Mouse (Mus musculus) midbrain, embryonic 16.5 days (tissue): ENCODE data around the gene Gm20388. TPM values are rescaled to one million over a fixed set of nuclear protein-coding genes. Genes with fewer than 3 reads are reported as not detected.
"Not testable (repeated sequence)": the region's sequence is repeated elsewhere in the genome, so short reads cannot be mapped to it uniquely, and the experiment has no call there.

Experiments used
- ATAC-seq: fragments of 200-750 bp; cut with Nextera tagmentation; 2 replicates; pipeline ENCODE4 v1.8.0; 2017; ENCODE audit warnings: moderate TSS enrichment
- H3K27ac ChIP-seq: fragments of 300-500 bp; sonication (generic); 2 replicates; pipeline ENCODE4 v1.5.1; 2014; ENCODE audit warnings: mild to moderate bottlenecking, low read length, mixed read lengths
- H3K27me3 ChIP-seq: fragments of 300-500 bp; sonication (generic); 2 replicates; pipeline ENCODE4 v1.6.1; 2014; ENCODE audit warnings: low read depth, low read length, mixed read lengths; ENCODE audit not compliant: control insufficient read depth, insufficient read depth
- H3K36me3 ChIP-seq: fragments of 300-500 bp; sonication (generic); 2 replicates; pipeline ENCODE4 v1.6.1; 2014; ENCODE audit warnings: mild to moderate bottlenecking, low read length, moderate library complexity, mixed read lengths; ENCODE audit not compliant: control insufficient read depth, insufficient read depth
- H3K4me1 ChIP-seq: fragments of 300-500 bp; sonication (generic); 2 replicates; pipeline ENCODE4 v1.6.1; 2014; ENCODE audit warnings: mild to moderate bottlenecking, low read length, mixed read lengths; ENCODE audit not compliant: control insufficient read depth, insufficient read depth
- H3K4me2 ChIP-seq: fragments of 300-500 bp; sonication (generic); 2 replicates; pipeline ENCODE4 v1.6.1; 2014; ENCODE audit warnings: mild to moderate bottlenecking, low read length, mixed read lengths
- H3K4me3 ChIP-seq: fragments of 300-500 bp; sonication (generic); 2 replicates; pipeline ENCODE4 v1.5.1; 2014; ENCODE audit warnings: low read depth, mild to moderate bottlenecking, low read length, moderate library complexity, mixed read lengths
- H3K9ac ChIP-seq: fragments of 300-500 bp; sonication (generic); 2 replicates; pipeline ENCODE4 v1.6.1; 2014; ENCODE audit warnings: low read depth, low read length, mixed read lengths
- H3K9me3 ChIP-seq: fragments of 300-500 bp; sonication (generic); replicated peaks from 2 replicates; pipeline ENCODE4 v1.6.1; 2014; ENCODE audit warnings: mild to moderate bottlenecking, low read length, mixed read lengths; ENCODE audit not compliant: control insufficient read depth, poor library complexity, severe bottlenecking
- WGBS: fragments of 180-500 bp; shearing (Covaris S2); extraction: QIAGEN DNeasy Blood & Tissue Kit; methylation state at CpG from one replicate; pipeline ENCODE4 v1.1.7; 2014; 5-methylcytosine and 5-hydroxymethylcytosine counted together
- polyA plus RNA-seq: library from polyadenylated mRNA; unstranded; fragments of >200 nt; fragmentation: Nextera tagmentation; extraction: Ambion mirVana; gene quantifications from 2 replicates; pipeline ENCODE4 v1.2.1, GENCODE M21; 2015

Gm20388 gene
- polyA plus RNA-seq, 1 experiment from 2014 or later: 7.5 TPM

- ATAC-seq, H3K9me3 ChIP-seq, H3K4me2 ChIP-seq, H3K27ac ChIP-seq, H3K4me1 ChIP-seq, H3K9ac ChIP-seq, H3K36me3 ChIP-seq, H3K4me3 ChIP-seq: not testable (repeated sequence)
- no CpG with 5 or more reads among the region's 39 CpGs for WGBS
- H3K27me3 ChIP-seq: peaks cover 18% of the 10 kb centered on the region
Observed at GRCm38 (mm10) chr8:123623523-123623922, 3712.9 kb downstream of the Gm20388 start.

- no peak for ATAC-seq
- H3K27me3 ChIP-seq: peaks cover 18% of the 10 kb centered on the region
- H3K27ac ChIP-seq: no peak overlapping the region
- no peaks in the 10 kb centered on the region for H3K9me3 ChIP-seq
- H3K4me3 ChIP-seq: no peak overlapping the region
- WGBS: 56% methylated on average over 5 of the region's 5 CpGs
- H3K4me1 ChIP-seq: peaks cover 9% of the 10 kb centered on the region
- H3K9ac ChIP-seq: no peak overlapping the region
- H3K36me3 ChIP-seq: no peaks in the 10 kb centered on the region
- no peak overlapping the region for H3K4me2 ChIP-seq
Observed at GRCm38 (mm10) chr8:123624274-123624673, 3713.6 kb downstream of the Gm20388 start.

GRCm38 (mm10) chr8:123624702-123625101 lies 3714.1 kb downstream of the Gm20388 start:
- Histone ChIP-seq H3K4me2 (no peak overlapping the region), H3K9ac (no peak overlapping the region), H3K4me1 (peaks cover 10% of the 10 kb centered on the region), H3K36me3 (no peaks in the 10 kb centered on the region), H3K9me3 (no peaks in the 10 kb centered on the region), H3K4me3 (no peak overlapping the region), H3K27ac (no peak overlapping the region), H3K27me3 (peaks cover 18% of the 10 kb centered on the region)
- ATAC-seq: no peak
- 41% methylated on average over 1 of the region's 1 CpGs for WGBS

- peaks cover 18% of the 10 kb centered on the region for H3K27me3 ChIP-seq
Observed at GRCm38 (mm10) chr8:123625717-123626116, 3715.1 kb downstream of the Gm20388 start.

GRCm38 (mm10) chr8:123627410-123628147 lies 3716.9 kb downstream of the Gm20388 start:
- Histone ChIP-seq H3K4me3 (no peak overlapping the region), H3K4me2 (no peak overlapping the region), H3K27me3 (peaks cover 18% of the 10 kb centered on the region), H3K9ac (no peak overlapping the region), H3K36me3 (no peaks in the 10 kb centered on the region), H3K4me1 (peaks cover 10% of the 10 kb centered on the region), H3K9me3 (no peaks in the 10 kb centered on the region), H3K27ac (no peak overlapping the region)
- ATAC-seq: no peak
- WGBS: 64% methylated on average over 6 of the region's 6 CpGs

More at GRCm38 (mm10) chr8:123625717-123626116, 3715.1 kb downstream of the Gm20388 start:
- H3K9me3 ChIP-seq: no peaks in the 10 kb centered on the region
- H3K4me1 ChIP-seq: peaks cover 10% of the 10 kb centered on the region
- H3K4me3 ChIP-seq: no peak overlapping the region
- no peak overlapping the region for H3K9ac ChIP-seq
- no peaks in the 10 kb centered on the region for H3K36me3 ChIP-seq
- WGBS: 21% methylated on average over 2 of the region's 2 CpGs
- H3K4me2 ChIP-seq: no peak overlapping the region
- ATAC-seq: no peak
- H3K27ac ChIP-seq: no peak overlapping the region

GRCm38 (mm10) chr8:123628253-123628967 lies 3717.8 kb downstream of the Gm20388 start:
- peak overlapping the region; percentile 63 for H3K4me2 ChIP-seq
- peak overlapping the region; percentile 25 for H3K4me3 ChIP-seq
- peaks cover 18% of the 10 kb centered on the region for H3K27me3 ChIP-seq
- no peak overlapping the region for H3K27ac ChIP-seq
- peak; percentile 42; the same call in 1 of the 2 replicates for ATAC-seq
- WGBS: 2% methylated on average over 8 of the region's 8 CpGs
- H3K9ac ChIP-seq: peak overlapping the region; percentile 53; the same call in 1 of the 2 replicates
- no peaks in the 10 kb centered on the region for H3K9me3 ChIP-seq
- no peaks in the 10 kb centered on the region for H3K36me3 ChIP-seq
- peaks cover 10% of the 10 kb centered on the region for H3K4me1 ChIP-seq

GRCm38 (mm10) chr8:123628968-123629755 lies 3718.5 kb downstream of the Gm20388 start:
- Histone ChIP-seq H3K27ac (no peak overlapping the region), H3K9ac (0 out of 2 replicates have a peak overlapping the region, but pooled peaks have one; percentile 53), H3K27me3 (peaks cover 18% of the 10 kb centered on the region), H3K9me3 (no peaks in the 10 kb centered on the region), H3K4me1 (peaks cover 10% of the 10 kb centered on the region), H3K36me3 (no peaks in the 10 kb centered on the region), H3K4me3 (peak overlapping the region; percentile 25), H3K4me2 (peak overlapping the region; percentile 63)
- ATAC-seq: peak; percentile 25; the same call in 1 of the 2 replicates
- 12% methylated on average over 19 of the region's 19 CpGs for WGBS

- 53% methylated on average over 10 of the region's 10 CpGs for WGBS
Observed at GRCm38 (mm10) chr8:123630058-123630457, 3719.4 kb downstream of the Gm20388 start.

More at GRCm38 (mm10) chr8:123630058-123630457, 3719.4 kb downstream of the Gm20388 start:
- Histone ChIP-seq H3K4me3 (no peak overlapping the region; the same call in 1 of the 2 replicates), H3K4me1 (peaks cover 10% of the 10 kb centered on the region), H3K4me2 (peak overlapping the region; percentile 43; the same call in 1 of the 2 replicates), H3K36me3 (no peaks in the 10 kb centered on the region), H3K27ac (no peak overlapping the region), H3K9me3 (no peaks in the 10 kb centered on the region), H3K27me3 (peaks cover 9% of the 10 kb centered on the region), H3K9ac (no peak overlapping the region)
- no peak for ATAC-seq
